Mouse (Mus musculus): ENCODE data around the gene 4931422A03Rik. TPM values are rescaled to one million over a fixed set of nuclear protein-coding genes. Genes with fewer than 3 reads are reported as not detected.

4931422A03Rik gene
- polyA plus RNA-seq, 1 experiment: not detected

DNA sequence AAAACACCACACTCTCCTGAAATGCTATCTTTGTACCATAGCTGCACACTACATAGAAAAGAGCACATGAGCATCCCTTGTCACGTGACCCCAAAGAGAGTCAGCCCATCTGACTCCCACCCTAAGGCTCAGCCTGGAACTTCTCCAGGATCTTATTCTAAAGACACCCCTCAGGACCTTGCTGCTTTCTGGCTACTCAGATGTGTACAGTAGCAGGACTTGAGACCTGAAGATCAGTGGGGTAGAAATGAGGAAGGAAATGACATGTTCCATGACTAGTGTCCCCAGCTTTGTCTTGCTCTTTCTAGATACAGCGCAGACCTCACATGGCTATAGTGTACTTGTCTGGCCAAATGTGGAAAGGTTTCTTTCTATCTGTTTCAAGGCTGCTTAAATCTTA, 83.3 kb downstream of the 4931422A03Rik start:
- Histone ChIP-seq H3K4me1 (ENCODE audit: control insufficient read depth, insufficient read depth, low read length) (no peaks in the 10 kb centered on the region), H3K27ac (ENCODE audit: insufficient read depth, low read length) (no peak overlapping the region), H3K4me3 (ENCODE audit: insufficient read depth, low read length) (no peak overlapping the region)
- TF ChIP-seq POLR2A (IDR thresholded peaks at IDR 0.05; ENCODE audit: low read depth, low read length) (no peak), CTCF (IDR thresholded peaks at IDR 0.05; ENCODE audit: borderline replicate concordance, insufficient read depth, low read length) (no peak)

DNA sequence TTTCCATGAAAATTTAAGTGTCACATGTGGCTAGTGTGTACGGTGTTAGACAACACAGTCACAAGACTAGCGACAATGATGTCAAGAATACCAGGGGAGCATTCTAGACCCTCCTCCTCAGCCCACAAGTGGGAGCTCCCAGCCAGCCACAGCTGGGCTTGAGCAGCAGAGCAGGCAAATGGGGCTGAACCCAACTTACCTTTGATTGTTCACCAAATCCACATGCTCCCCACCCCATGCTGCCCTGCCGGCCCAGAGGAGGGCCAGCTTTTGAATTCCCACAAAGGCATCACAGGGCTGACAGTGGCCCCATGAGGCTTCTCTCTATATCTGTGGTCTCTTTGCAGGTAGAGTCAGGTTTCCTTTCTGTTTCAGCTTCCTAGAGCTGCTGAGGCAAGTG, 87.1 kb downstream of the 4931422A03Rik start:
- no peak overlapping the region for H3K4me3 ChIP-seq (ENCODE audit: insufficient read depth, low read length)
- no peak for TF ChIP-seq CTCF (IDR thresholded peaks at IDR 0.05; ENCODE audit: borderline replicate concordance, insufficient read depth, low read length)
- TF ChIP-seq POLR2A (IDR thresholded peaks at IDR 0.05; ENCODE audit: low read depth, low read length): no peak
- H3K27ac ChIP-seq (ENCODE audit: insufficient read depth, low read length): no peak overlapping the region
- no peaks in the 10 kb centered on the region for H3K4me1 ChIP-seq (ENCODE audit: control insufficient read depth, insufficient read depth, low read length)

DNA sequence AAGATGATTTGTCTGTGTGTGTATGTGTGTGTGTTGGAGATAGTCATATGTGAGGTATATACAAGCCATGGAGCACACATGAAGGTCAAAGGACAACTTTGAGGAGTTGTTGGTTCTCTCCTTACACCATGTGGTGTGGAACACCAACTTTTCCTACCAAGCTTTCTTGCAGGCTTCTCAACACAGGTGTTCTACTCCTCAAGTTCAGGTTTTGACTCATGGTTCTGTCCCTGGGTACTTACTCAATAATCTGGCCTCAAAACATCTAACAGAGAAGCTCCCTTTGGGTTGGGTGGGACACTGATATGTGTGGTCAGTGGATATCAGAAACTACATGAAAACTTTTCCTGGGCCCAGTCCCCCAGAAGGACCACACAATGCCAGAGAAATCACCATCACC, 89.2 kb downstream of the 4931422A03Rik start:
- Histone ChIP-seq H3K4me1 (ENCODE audit: control insufficient read depth, insufficient read depth, low read length) (no peaks in the 10 kb centered on the region), H3K4me3 (ENCODE audit: insufficient read depth, low read length) (no peak overlapping the region), H3K27ac (ENCODE audit: insufficient read depth, low read length) (no peak overlapping the region)
- TF ChIP-seq CTCF (IDR thresholded peaks at IDR 0.05; ENCODE audit: borderline replicate concordance, insufficient read depth, low read length) (no peak), POLR2A (IDR thresholded peaks at IDR 0.05; ENCODE audit: low read depth, low read length) (no peak)

DNA sequence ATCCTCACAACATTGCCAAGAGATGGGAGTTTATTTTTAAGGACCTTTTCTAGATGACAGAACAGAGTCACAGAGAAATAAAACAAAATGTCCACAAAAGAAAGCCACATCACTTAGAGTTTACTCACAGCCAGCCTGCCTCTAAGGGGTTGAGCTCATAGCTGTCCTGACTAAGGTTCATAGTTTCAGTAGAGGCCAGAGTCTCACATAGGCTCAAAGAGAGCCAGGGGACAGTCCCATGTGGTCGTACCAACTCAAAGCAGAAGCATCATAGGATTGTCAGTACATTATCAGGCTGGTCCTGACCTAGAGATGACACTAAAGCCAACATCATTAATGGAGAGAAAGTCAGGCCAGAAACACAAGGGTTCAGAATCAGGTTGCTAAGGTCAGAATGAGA, 89.6 kb downstream of the 4931422A03Rik start:
- H3K4me1 ChIP-seq (ENCODE audit: control insufficient read depth, insufficient read depth, low read length): no peaks in the 10 kb centered on the region
- H3K4me3 ChIP-seq (ENCODE audit: insufficient read depth, low read length): no peak overlapping the region
- TF ChIP-seq POLR2A (IDR thresholded peaks at IDR 0.05; ENCODE audit: low read depth, low read length): no peak
- TF ChIP-seq CTCF (IDR thresholded peaks at IDR 0.05; ENCODE audit: borderline replicate concordance, insufficient read depth, low read length): no peak
- no peak overlapping the region for H3K27ac ChIP-seq (ENCODE audit: insufficient read depth, low read length)

DNA sequence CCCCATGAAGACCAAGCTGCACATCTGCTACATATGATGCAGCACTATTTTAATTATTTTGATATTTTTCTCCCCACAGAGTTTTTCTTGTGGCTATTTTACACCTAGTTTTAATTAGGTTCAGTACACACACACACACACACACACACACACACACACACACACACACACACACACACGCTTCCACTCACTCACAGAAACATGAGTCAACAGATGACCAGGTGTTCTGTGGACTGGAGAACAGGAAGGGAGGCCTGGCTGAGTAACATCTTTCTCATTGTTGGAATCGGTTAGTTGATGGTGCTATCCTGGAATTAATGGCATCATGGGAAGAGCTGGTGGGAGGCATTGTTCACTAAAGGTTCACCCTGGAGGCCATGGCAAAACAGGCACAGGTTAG, 90.5 kb downstream of the 4931422A03Rik start:
- Histone ChIP-seq H3K4me1 (ENCODE audit: control insufficient read depth, insufficient read depth, low read length) (no peaks in the 10 kb centered on the region), H3K27ac (ENCODE audit: insufficient read depth, low read length) (no peak overlapping the region), H3K4me3 (ENCODE audit: insufficient read depth, low read length) (no peak overlapping the region)
- TF ChIP-seq CTCF (IDR thresholded peaks at IDR 0.05; ENCODE audit: borderline replicate concordance, insufficient read depth, low read length) (no peak), POLR2A (IDR thresholded peaks at IDR 0.05; ENCODE audit: low read depth, low read length) (no peak)

DNA sequence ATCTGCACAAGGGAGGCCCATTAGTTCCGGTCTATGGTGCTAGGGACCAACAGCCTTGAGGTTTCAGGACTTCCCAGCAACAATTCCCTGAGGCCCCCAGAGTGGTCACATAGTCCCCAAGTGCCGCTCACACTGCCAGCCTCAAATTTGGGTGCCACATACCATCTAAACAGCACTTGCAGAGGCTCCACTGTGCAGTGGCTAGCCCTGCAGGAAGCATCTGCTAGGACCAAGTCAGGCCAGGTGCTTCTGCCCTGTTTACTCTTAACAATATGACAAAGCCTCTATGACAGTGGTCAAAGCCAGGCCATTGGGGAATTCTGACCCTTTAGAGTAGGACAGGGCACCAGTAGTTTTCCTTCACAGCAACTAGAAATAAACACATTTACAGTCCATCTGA, 91.5 kb downstream of the 4931422A03Rik start:
- no peaks in the 10 kb centered on the region for H3K4me1 ChIP-seq (ENCODE audit: control insufficient read depth, insufficient read depth, low read length)

DNA sequence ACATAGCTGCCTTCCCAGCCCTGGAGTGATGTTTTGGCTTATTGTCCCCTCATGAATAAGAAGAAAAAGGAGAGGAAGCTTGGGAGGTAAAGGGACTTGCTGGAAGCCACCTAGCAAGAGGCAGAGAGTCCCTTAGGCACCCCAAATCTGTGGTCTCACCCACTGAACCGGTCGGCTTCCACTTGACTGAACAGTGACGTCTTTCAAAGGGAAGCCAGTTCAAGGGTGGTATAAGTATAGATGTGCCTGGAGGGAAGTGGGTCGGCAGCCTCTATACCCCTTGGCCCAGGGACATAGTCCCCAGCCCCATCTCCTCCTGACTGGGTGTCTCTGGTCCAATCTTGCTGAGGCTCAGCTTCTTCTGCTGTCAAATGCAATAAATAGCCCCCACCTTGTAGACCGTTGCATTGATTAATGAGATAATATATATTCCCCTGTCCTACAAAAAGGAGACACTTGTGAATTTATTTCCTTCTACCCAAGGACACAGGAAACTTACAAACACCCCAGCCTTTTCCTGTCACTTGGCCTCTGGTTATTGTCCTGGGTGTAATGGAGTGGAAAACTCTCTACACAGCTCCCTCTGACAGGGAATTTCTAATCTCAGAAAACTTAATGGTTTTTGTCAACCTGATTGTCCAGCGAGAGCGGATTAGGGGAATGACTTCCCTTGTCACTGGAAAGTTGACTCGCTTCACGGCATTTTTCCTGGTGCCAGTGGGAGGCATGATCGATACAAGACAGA, 92.3 kb downstream of the 4931422A03Rik start:
- Histone ChIP-seq H3K27ac (ENCODE audit: insufficient read depth, low read length) (no peak overlapping the region), H3K4me3 (ENCODE audit: insufficient read depth, low read length) (no peak overlapping the region), H3K4me1 (ENCODE audit: control insufficient read depth, insufficient read depth, low read length) (no peaks in the 10 kb centered on the region)
- TF ChIP-seq POLR2A (IDR thresholded peaks at IDR 0.05; ENCODE audit: low read depth, low read length) (no peak), CTCF (IDR thresholded peaks at IDR 0.05; ENCODE audit: borderline replicate concordance, insufficient read depth, low read length) (no peak)

More for the DNA sequence above, 91.5 kb downstream of the 4931422A03Rik start:
- TF ChIP-seq CTCF (IDR thresholded peaks at IDR 0.05; ENCODE audit: borderline replicate concordance, insufficient read depth, low read length): no peak
- no peak for TF ChIP-seq POLR2A (IDR thresholded peaks at IDR 0.05; ENCODE audit: low read depth, low read length)
- no peak overlapping the region for H3K27ac ChIP-seq (ENCODE audit: insufficient read depth, low read length)
- no peak overlapping the region for H3K4me3 ChIP-seq (ENCODE audit: insufficient read depth, low read length)

DNA sequence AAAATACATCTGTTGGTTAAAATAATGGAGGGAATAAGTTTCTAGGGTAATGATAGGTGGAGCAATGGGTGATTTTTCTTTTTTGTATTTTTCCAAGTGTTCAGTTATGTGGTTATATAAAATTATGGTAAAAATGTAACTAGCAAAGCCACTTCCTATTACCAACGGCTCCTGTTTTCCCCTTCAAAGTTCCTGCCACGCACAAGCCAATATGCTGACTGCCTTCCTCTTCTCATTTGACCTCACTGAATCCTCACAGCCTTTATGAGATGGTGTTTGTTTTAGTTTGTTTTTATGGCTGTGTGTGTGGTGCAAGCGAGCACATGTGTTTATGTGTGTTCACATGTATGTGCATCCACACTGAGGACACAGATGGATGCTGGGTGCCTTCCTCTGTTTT, 93.5 kb downstream of the 4931422A03Rik start:
- H3K4me1 ChIP-seq (ENCODE audit: control insufficient read depth, insufficient read depth, low read length): no peaks in the 10 kb centered on the region
- TF ChIP-seq POLR2A (IDR thresholded peaks at IDR 0.05; ENCODE audit: low read depth, low read length) (no peak), CTCF (IDR thresholded peaks at IDR 0.05; ENCODE audit: borderline replicate concordance, insufficient read depth, low read length) (no peak)
- H3K4me3 ChIP-seq (ENCODE audit: insufficient read depth, low read length): no peak overlapping the region
- H3K27ac ChIP-seq (ENCODE audit: insufficient read depth, low read length): no peak overlapping the region

DNA sequence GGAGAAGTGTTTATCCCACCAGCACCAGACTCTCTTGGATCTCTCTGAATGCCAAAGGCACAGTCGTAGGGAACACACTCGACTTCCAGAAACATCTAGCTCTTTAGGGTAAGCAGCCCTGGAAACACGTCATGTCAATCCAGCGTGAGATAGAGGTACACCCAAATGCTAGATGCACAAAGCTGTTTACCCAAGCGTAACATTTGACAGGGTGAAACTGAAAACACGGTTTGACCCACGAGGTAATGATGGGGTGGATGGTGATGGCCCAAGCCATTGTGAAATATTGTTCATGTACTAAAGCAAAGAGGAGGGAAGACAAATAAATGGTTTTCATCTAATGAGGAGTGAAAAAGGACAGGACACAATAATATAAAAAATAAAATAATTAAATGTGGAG, 93.9 kb downstream of the 4931422A03Rik start:
- H3K27ac ChIP-seq (ENCODE audit: insufficient read depth, low read length): no peak overlapping the region
- TF ChIP-seq CTCF (IDR thresholded peaks at IDR 0.05; ENCODE audit: borderline replicate concordance, insufficient read depth, low read length): no peak
- TF ChIP-seq POLR2A (IDR thresholded peaks at IDR 0.05; ENCODE audit: low read depth, low read length): no peak
- H3K4me1 ChIP-seq (ENCODE audit: control insufficient read depth, insufficient read depth, low read length): no peaks in the 10 kb centered on the region
- H3K4me3 ChIP-seq (ENCODE audit: insufficient read depth, low read length): no peak overlapping the region

DNA sequence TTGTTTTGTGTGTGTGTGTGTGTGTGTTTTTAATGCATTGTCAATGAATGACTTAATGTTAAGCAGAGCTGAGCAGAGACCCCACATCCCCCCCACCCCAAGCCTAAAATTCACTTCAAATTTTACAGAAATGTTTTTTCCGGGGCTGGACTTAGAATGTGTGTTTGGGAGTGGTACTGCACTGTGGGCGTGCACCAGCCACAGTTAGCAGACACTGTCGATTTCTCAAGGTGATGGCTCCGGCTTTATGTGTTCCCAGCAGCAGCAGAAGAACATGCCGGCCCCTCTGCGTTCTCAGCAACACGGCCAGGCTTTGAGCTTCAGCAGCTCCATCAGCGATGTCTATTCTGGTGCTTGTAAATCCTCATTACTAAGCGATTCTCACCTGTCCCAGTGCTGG, 95.7 kb downstream of the 4931422A03Rik start:
- Histone ChIP-seq H3K4me3 (ENCODE audit: insufficient read depth, low read length) (no peak overlapping the region), H3K4me1 (ENCODE audit: control insufficient read depth, insufficient read depth, low read length) (no peaks in the 10 kb centered on the region), H3K27ac (ENCODE audit: insufficient read depth, low read length) (no peak overlapping the region)
- TF ChIP-seq CTCF (IDR thresholded peaks at IDR 0.05; ENCODE audit: borderline replicate concordance, insufficient read depth, low read length): no peak
- TF ChIP-seq POLR2A (IDR thresholded peaks at IDR 0.05; ENCODE audit: low read depth, low read length): no peak
